Comparison of ENCODE assay signal across 11 mouse cellular contexts in the genomic region with DNA sequence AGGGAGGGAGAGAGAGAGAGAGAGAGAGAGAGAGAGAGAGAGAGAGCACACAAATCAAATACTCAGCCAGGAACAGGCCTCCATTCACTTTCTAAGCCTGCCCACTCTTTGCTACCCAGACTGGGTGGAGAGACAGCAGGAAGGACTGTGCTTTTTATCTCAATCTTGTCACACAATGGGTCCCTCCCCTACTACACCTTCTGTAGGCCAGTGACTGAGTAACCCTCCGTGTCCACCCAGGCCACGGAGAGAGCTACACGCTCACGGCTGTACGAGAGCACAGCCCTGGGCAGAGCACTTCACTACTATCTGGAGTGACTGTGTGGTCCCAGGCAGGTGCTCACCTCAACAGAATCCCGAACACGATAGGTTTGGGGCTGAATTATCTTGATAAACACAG. TPM values are rescaled to one million over a fixed set of nuclear protein-coding genes. Genes with fewer than 3 reads are reported as not detected.
DNase-seq lines count a peak whose midpoint lies in the region; ATAC-seq lines count a peak whose summit lies in the region.
"Had no signal": no experiment of that assay in that cellular context is flagged by ENCODE, and none has a peak within 500 bp of the region (broad histone marks: within the 10 kb centered on the region; RNA-seq: fewer than 3 reads in every experiment).

No protein-coding gene starts in this region.

- H3K4me2 ChIP-seq in heart, embryonic 14.5 days (ENCODE audit: low read length), result no peak overlapping the region
- H3K4me2 ChIP-seq in liver, embryonic 13.5 days, result no peak overlapping the region
- H3K4me2 ChIP-seq in liver, embryonic 11.5 days, result no peak overlapping the region
- H3K4me2 ChIP-seq: embryonic facial prominence, embryonic 15.5 days; forebrain, embryonic 15.5 days had no signal

- no peak overlapping the region for H3K9ac ChIP-seq in heart, embryonic 14.5 days (ENCODE audit: low read length)
- H3K9ac ChIP-seq in liver, embryonic 13.5 days, result no peak overlapping the region
- H3K9ac ChIP-seq in liver, embryonic 11.5 days (ENCODE audit: low read depth, low read length), result no peak overlapping the region
- H3K9ac ChIP-seq: embryonic facial prominence, embryonic 15.5 days; forebrain, embryonic 15.5 days had no signal

- no peak for DNase-seq in heart, postnatal 4 days
- DNase-seq in liver, embryonic 13.5 days, result no peak
- DNase-seq in liver, embryonic 11.5 days (ENCODE audit: low spot score), result no peak
- DNase-seq in MN1 (ENCODE audit: low spot score), result peak; percentile 28
- DNase-seq in urinary bladder, postnatal 4 days (ENCODE audit: low spot score in 2 of 2), result no peak
- DNase-seq in cerebellum, adult 9-10 months, result no peak
- DNase-seq: cerebellum, postnatal 14 days had no signal

- H3K4me3 ChIP-seq in heart, embryonic 14.5 days (ENCODE audit: control insufficient read depth in 1 of 2, insufficient read depth in 1 of 2, low read depth in 1 of 2, low read length in 2 of 2), result no peak overlapping the region
- H3K4me3 ChIP-seq in liver, embryonic 13.5 days (replicated peaks), result no peak overlapping the region
- H3K4me3 ChIP-seq in liver, embryonic 11.5 days (ENCODE audit: low read depth, low read length), result no peak overlapping the region
- H3K4me3 ChIP-seq: embryonic facial prominence, embryonic 15.5 days; forebrain, embryonic 15.5 days had no signal

- H3K4me1 ChIP-seq in heart, embryonic 14.5 days (ENCODE audit: control insufficient read depth in 2 of 2, insufficient read depth in 2 of 2, low read length in 2 of 2), result peaks cover 19 to 22% of the 10 kb centered on the region in 2 experiments
- H3K4me1 ChIP-seq in liver, embryonic 13.5 days (replicated peaks), result peaks cover 31% of the 10 kb centered on the region
- H3K4me1 ChIP-seq in liver, embryonic 11.5 days (replicated peaks; ENCODE audit: control insufficient read depth, insufficient read depth, low read length), result peaks cover 7% of the 10 kb centered on the region; the same call in 1 of the 2 replicates
- H3K4me1 ChIP-seq: forebrain, embryonic 15.5 days had no signal

- H3K27me3 ChIP-seq in heart, embryonic 14.5 days (ENCODE audit: control insufficient read depth, insufficient read depth, low read length), result no peaks in the 10 kb centered on the region
- no peaks in the 10 kb centered on the region for H3K27me3 ChIP-seq in liver, embryonic 13.5 days
- H3K27me3 ChIP-seq in liver, embryonic 11.5 days (replicated peaks; ENCODE audit: control insufficient read depth, insufficient read depth, low read length), result no peaks in the 10 kb centered on the region
- H3K27me3 ChIP-seq: embryonic facial prominence, embryonic 15.5 days; forebrain, embryonic 15.5 days had no signal

- 41% methylated on average over 7 of the region's 7 CpGs for WGBS in heart, embryonic 14.5 days
- 36% methylated on average over 7 of the region's 7 CpGs for WGBS in liver, embryonic 13.5 days (ENCODE audit: insufficient replicate concordance)
- WGBS in liver, embryonic 11.5 days, result 54% methylated on average over 7 of the region's 7 CpGs

- peaks cover 4% of the 10 kb centered on the region; the same call in 1 of the 2 replicates for H3K9me3 ChIP-seq in heart, embryonic 14.5 days (ENCODE audit: control insufficient read depth, low read length)
- H3K9me3 ChIP-seq in liver, embryonic 13.5 days (replicated peaks), result no peaks in the 10 kb centered on the region
- no peaks in the 10 kb centered on the region for H3K9me3 ChIP-seq in liver, embryonic 11.5 days (ENCODE audit: control insufficient read depth, low read length)
- H3K9me3 ChIP-seq: embryonic facial prominence, embryonic 15.5 days; forebrain, embryonic 15.5 days had no signal

- no peaks in the 10 kb centered on the region for H3K36me3 ChIP-seq in heart, embryonic 14.5 days (ENCODE audit: control insufficient read depth, insufficient read depth, low read length)
- H3K36me3 ChIP-seq in liver, embryonic 13.5 days, result no peaks in the 10 kb centered on the region
- no peaks in the 10 kb centered on the region for H3K36me3 ChIP-seq in liver, embryonic 11.5 days (ENCODE audit: control insufficient read depth, insufficient read depth, low read length)
- H3K36me3 ChIP-seq: embryonic facial prominence, embryonic 15.5 days; forebrain, embryonic 15.5 days had no signal

- peak; percentile 13; the same call in 1 of the 2 replicates for ATAC-seq in heart, embryonic 14.5 days (ENCODE audit: insufficient number of reproducible peaks, insufficient read depth, low FRiP score, low read depth)
- ATAC-seq in liver, embryonic 13.5 days (ENCODE audit: low read depth), result peak; percentile 27; the same call in 1 of the 2 replicates
- no peak for ATAC-seq in liver, embryonic 11.5 days (replicated peaks; ENCODE audit: low FRiP score)
- ATAC-seq in megakaryocyte-erythroid progenitor cell, adult 5-6 weeks (replicated peaks; ENCODE audit: low FRiP score, low TSS enrichment, poor library complexity, severe bottlenecking), result peak; percentile 39; the same call in 1 of the 2 replicates
- ATAC-seq: forebrain, embryonic 15.5 days had no signal

- peak overlapping the region in 1 of 2 experiments; percentile 14; a peak in 1 of 4 replicates for H3K27ac ChIP-seq in heart, embryonic 14.5 days (replicated peaks in 1 of 2; ENCODE audit: control insufficient read depth in 1 of 2, insufficient read depth in 1 of 2, low read depth in 2 of 2, low read length in 2 of 2)
- no peak overlapping the region for H3K27ac ChIP-seq in liver, embryonic 13.5 days
- H3K27ac ChIP-seq in liver, embryonic 11.5 days (ENCODE audit: low read depth, low read length), result no peak overlapping the region
- H3K27ac ChIP-seq: forebrain, embryonic 15.5 days had no signal

RNA-seq across cellular contexts. Expression of gene Arhgap27, which starts 17.3 kb away (rescaled TPM):
- polyA plus RNA-seq in heart, embryonic 14.5 days (2014; fragmentation: Nextera tagmentation; extraction: Ambion mirVana), result 5.6 and 6.5 TPM in 2 replicates
- total RNA-seq in heart, postnatal 4 days (2021), result 10 to 100 TPM; 23.5 to 25.4 TPM
- polyA plus RNA-seq in liver, embryonic 13.5 days (2015; fragmentation: Nextera tagmentation; extraction: Ambion mirVana), result 1.6 and 1.8 TPM in 2 replicates
- 5.0 and 5.1 TPM in 2 replicates for polyA plus RNA-seq in liver, embryonic 11.5 days (2014; fragmentation: Nextera tagmentation; extraction: Ambion mirVana)
- total RNA-seq in megakaryocyte-erythroid progenitor cell, adult 5-6 weeks (2014; fragmentation: Nextera tagmentation), result 1.4 and 3.3 TPM in 2 replicates
- 2.1 and 11.1 TPM in 2 replicates for total RNA-seq in megakaryocyte-erythroid progenitor cell, adult 5-6 weeks (2017)
